Mouse (Mus musculus) heart, adult 9 months (tissue): ENCODE measurements around the gene Gm9958.

Experiments used
- DNase-seq, 2 experiments: peaks; one replicate each; pipeline ENCODE4 v3.0.0; 2022; ENCODE audit warnings: low spot score in 2 of 2

Gm9958 gene

GRCm38 (mm10) chr5:90405210-90405609 lies 38.2 kb downstream of the Gm9958 start:
- no peak for DNase-seq

- DNase-seq = no peak
Measured at GRCm38 (mm10) chr5:90414142-90414924, 47.3 kb downstream of the Gm9958 start.

GRCm38 (mm10) chr5:90414925-90415295 lies 47.9 kb downstream of the Gm9958 start:
- no peak for DNase-seq
